Mouse (Mus musculus): ENCODE data around the gene Fgfr2. TPM values are rescaled to one million over a fixed set of nuclear protein-coding genes. Genes with fewer than 3 reads are reported as not detected.

Gene Fgfr2
- polyA plus RNA-seq, 1 experiment from 2014 or later: 39.4 TPM

GRCm38 (mm10) chr7:132996391-132996790 is 126.8 kb downstream of the Fgfr2 start:
- Histone ChIP-seq H3K9me3 (no peaks in the 10 kb centered on the region), H3K4me1 (replicated peaks) (peaks cover 5% of the 10 kb centered on the region; the same call in 1 of the 2 replicates), H3K27me3 (no peaks in the 10 kb centered on the region), H3K9ac (replicated peaks) (no peak overlapping the region), H3K27ac (no peak overlapping the region; the same call in 1 of the 2 replicates), H3K4me2 (replicated peaks) (no peak overlapping the region), H3K36me3 (peaks cover 59% of the 10 kb centered on the region), H3K4me3 (replicated peaks) (no peak overlapping the region)
- 92% methylated on average over 5 of the region's 5 CpGs for WGBS
- no peak for ATAC-seq

GRCm38 (mm10) chr7:132994628-132995191 is 128.4 kb downstream of the Fgfr2 start:
- WGBS: 65% methylated on average over 6 of the region's 6 CpGs
- H3K9ac ChIP-seq (replicated peaks): no peak overlapping the region
- peaks cover 76% of the 10 kb centered on the region for H3K36me3 ChIP-seq
- H3K4me1 ChIP-seq (replicated peaks): peaks cover 5% of the 10 kb centered on the region; the same call in 1 of the 2 replicates
- H3K9me3 ChIP-seq: no peaks in the 10 kb centered on the region
- H3K4me2 ChIP-seq (replicated peaks): no peak overlapping the region
- H3K27ac ChIP-seq: peak overlapping the region; percentile 49
- H3K4me3 ChIP-seq (replicated peaks): no peak overlapping the region
- ATAC-seq: peak; percentile 58
- H3K27me3 ChIP-seq: no peaks in the 10 kb centered on the region

- 93% methylated on average over 8 of the region's 8 CpGs for WGBS
- Histone ChIP-seq H3K27me3 (no peaks in the 10 kb centered on the region), H3K4me3 (replicated peaks) (no peak overlapping the region), H3K9me3 (no peaks in the 10 kb centered on the region), H3K4me1 (replicated peaks) (peaks cover 5% of the 10 kb centered on the region; the same call in 1 of the 2 replicates), H3K36me3 (peaks cover 79% of the 10 kb centered on the region), H3K9ac (replicated peaks) (no peak overlapping the region), H3K27ac (no peak overlapping the region), H3K4me2 (replicated peaks) (no peak overlapping the region)
- no peak for ATAC-seq
These were observed 129.0 kb downstream of the Fgfr2 start for GRCm38 (mm10) chr7:132994120-132994519.

GRCm38 (mm10) chr7:132992967-132993615 is 130.1 kb downstream of the Fgfr2 start:
- H3K36me3 ChIP-seq: peaks cover 79% of the 10 kb centered on the region
- WGBS: 92% methylated on average over 9 of the region's 9 CpGs
- no peak overlapping the region for H3K9ac ChIP-seq (replicated peaks)
- no peaks in the 10 kb centered on the region for H3K9me3 ChIP-seq
- H3K4me1 ChIP-seq (replicated peaks): peaks cover 5% of the 10 kb centered on the region; the same call in 1 of the 2 replicates
- no peak overlapping the region for H3K27ac ChIP-seq
- no peak overlapping the region for H3K4me2 ChIP-seq (replicated peaks)
- H3K4me3 ChIP-seq (replicated peaks): no peak overlapping the region
- no peaks in the 10 kb centered on the region for H3K27me3 ChIP-seq
- ATAC-seq: no peak

GRCm38 (mm10) chr7:132991240-132991900 is 131.8 kb downstream of the Fgfr2 start:
- Histone ChIP-seq H3K36me3 (peaks cover 70% of the 10 kb centered on the region), H3K4me1 (replicated peaks) (peaks cover 5% of the 10 kb centered on the region; the same call in 1 of the 2 replicates)
- no peak for ATAC-seq

GRCm38 (mm10) chr7:132989839-132990238 is 133.3 kb downstream of the Fgfr2 start:
- Histone ChIP-seq H3K9me3 (no peaks in the 10 kb centered on the region), H3K4me2 (replicated peaks) (no peak overlapping the region), H3K9ac (replicated peaks) (no peak overlapping the region), H3K4me3 (replicated peaks) (no peak overlapping the region), H3K27ac (no peak overlapping the region), H3K4me1 (replicated peaks) (peaks cover 5% of the 10 kb centered on the region; the same call in 1 of the 2 replicates), H3K36me3 (peaks cover 64% of the 10 kb centered on the region), H3K27me3 (no peaks in the 10 kb centered on the region)
- ATAC-seq: no peak
- 95% methylated on average over 5 of the region's 5 CpGs for WGBS

More at GRCm38 (mm10) chr7:132991240-132991900, 131.8 kb downstream of the Fgfr2 start:
- Histone ChIP-seq H3K27me3 (no peaks in the 10 kb centered on the region), H3K27ac (no peak overlapping the region), H3K4me2 (replicated peaks) (no peak overlapping the region), H3K9ac (replicated peaks) (no peak overlapping the region), H3K9me3 (no peaks in the 10 kb centered on the region), H3K4me3 (replicated peaks) (no peak overlapping the region)
- WGBS: 94% methylated on average over 14 of the region's 14 CpGs

GRCm38 (mm10) chr7:132982639-132983038 is 140.5 kb downstream of the Fgfr2 start:
- no peaks in the 10 kb centered on the region for H3K27me3 ChIP-seq
- no peak overlapping the region for H3K27ac ChIP-seq

GRCm38 (mm10) chr7:132977981-132978380 is 145.2 kb downstream of the Fgfr2 start:
- Histone ChIP-seq H3K4me2 (replicated peaks) (no peak overlapping the region), H3K4me3 (replicated peaks) (no peak overlapping the region), H3K9me3 (no peaks in the 10 kb centered on the region), H3K27ac (no peak overlapping the region), H3K9ac (replicated peaks) (no peak overlapping the region), H3K27me3 (no peaks in the 10 kb centered on the region), H3K36me3 (peaks cover 31% of the 10 kb centered on the region), H3K4me1 (replicated peaks) (peaks cover 7% of the 10 kb centered on the region; the same call in 1 of the 2 replicates)
- ATAC-seq: no peak
- WGBS: 95% methylated on average over 2 of the region's 2 CpGs

More at GRCm38 (mm10) chr7:132982639-132983038, 140.5 kb downstream of the Fgfr2 start:
- no peak overlapping the region for H3K4me3 ChIP-seq (replicated peaks)
- 24% methylated on average over 3 of the region's 3 CpGs for WGBS
- no peak overlapping the region for H3K9ac ChIP-seq (replicated peaks)
- H3K9me3 ChIP-seq: no peaks in the 10 kb centered on the region
- no peaks in the 10 kb centered on the region for H3K4me1 ChIP-seq (replicated peaks)
- H3K4me2 ChIP-seq (replicated peaks): no peak overlapping the region
- peaks cover 50% of the 10 kb centered on the region for H3K36me3 ChIP-seq
- no peak for ATAC-seq

- no peak overlapping the region for H3K4me3 ChIP-seq (replicated peaks)
- H3K27me3 ChIP-seq: no peaks in the 10 kb centered on the region
- H3K27ac ChIP-seq: no peak overlapping the region
- peaks cover 19% of the 10 kb centered on the region for H3K36me3 ChIP-seq
- WGBS: 66% methylated on average over 2 of the region's 2 CpGs
- H3K4me1 ChIP-seq (replicated peaks): peaks cover 7% of the 10 kb centered on the region; the same call in 1 of the 2 replicates
- H3K9ac ChIP-seq (replicated peaks): no peak overlapping the region
- H3K4me2 ChIP-seq (replicated peaks): no peak overlapping the region
- H3K9me3 ChIP-seq: no peaks in the 10 kb centered on the region
- 0 out of 2 replicates have a peak, but pooled peaks have one; percentile 27 for ATAC-seq
These were observed 147.1 kb downstream of the Fgfr2 start for GRCm38 (mm10) chr7:132976079-132976478.

GRCm38 (mm10) chr7:132972079-132972478 is 151.1 kb downstream of the Fgfr2 start:
- no peak for ATAC-seq
- Histone ChIP-seq H3K27ac (no peak overlapping the region), H3K27me3 (no peaks in the 10 kb centered on the region), H3K9me3 (no peaks in the 10 kb centered on the region), H3K4me3 (replicated peaks) (no peak overlapping the region), H3K4me1 (replicated peaks) (peaks cover 7% of the 10 kb centered on the region; the same call in 1 of the 2 replicates), H3K9ac (replicated peaks) (no peak overlapping the region), H3K36me3 (peaks cover 13% of the 10 kb centered on the region), H3K4me2 (replicated peaks) (no peak overlapping the region)
- WGBS: 95% methylated on average over 2 of the region's 2 CpGs

GRCm38 (mm10) chr7:132965707-132966106 is 157.4 kb downstream of the Fgfr2 start:
- H3K27ac ChIP-seq: no peak overlapping the region
- no peaks in the 10 kb centered on the region for H3K9me3 ChIP-seq
- H3K4me3 ChIP-seq (replicated peaks): no peak overlapping the region
- H3K4me2 ChIP-seq (replicated peaks): no peak overlapping the region
- no peaks in the 10 kb centered on the region for H3K27me3 ChIP-seq
- H3K36me3 ChIP-seq: peaks cover 8% of the 10 kb centered on the region; the same call in 1 of the 2 replicates
- H3K4me1 ChIP-seq (replicated peaks): no peaks in the 10 kb centered on the region
- no peak overlapping the region for H3K9ac ChIP-seq (replicated peaks)
- 86% methylated on average over 2 of the region's 2 CpGs for WGBS
- ATAC-seq: no peak

GRCm38 (mm10) chr7:132964395-132964794 is 158.8 kb downstream of the Fgfr2 start:
- Histone ChIP-seq H3K4me2 (replicated peaks) (no peak overlapping the region), H3K9me3 (no peaks in the 10 kb centered on the region), H3K36me3 (peaks cover 8% of the 10 kb centered on the region; the same call in 1 of the 2 replicates), H3K9ac (replicated peaks) (no peak overlapping the region), H3K27ac (no peak overlapping the region), H3K27me3 (no peaks in the 10 kb centered on the region), H3K4me1 (replicated peaks) (no peaks in the 10 kb centered on the region), H3K4me3 (replicated peaks) (no peak overlapping the region)
- ATAC-seq: no peak
- WGBS: 91% methylated on average over 3 of the region's 3 CpGs

Data from midbrain, embryonic 13.5 days (tissue).